Mouse (Mus musculus) T-helper 1 cell (primary cell): Measurements from ENCODE around the gene Bcor.

Experiments used
- in situ Hi-C: fragments of 300-600 bp; cut with MboI, MseI; formaldehyde crosslinking; loops from one replicate; pipeline ENCODE4 v1.15.1; 2025; ENCODE audit warnings: high pct_unique_total_duplicates

Gene Bcor

DNA sequence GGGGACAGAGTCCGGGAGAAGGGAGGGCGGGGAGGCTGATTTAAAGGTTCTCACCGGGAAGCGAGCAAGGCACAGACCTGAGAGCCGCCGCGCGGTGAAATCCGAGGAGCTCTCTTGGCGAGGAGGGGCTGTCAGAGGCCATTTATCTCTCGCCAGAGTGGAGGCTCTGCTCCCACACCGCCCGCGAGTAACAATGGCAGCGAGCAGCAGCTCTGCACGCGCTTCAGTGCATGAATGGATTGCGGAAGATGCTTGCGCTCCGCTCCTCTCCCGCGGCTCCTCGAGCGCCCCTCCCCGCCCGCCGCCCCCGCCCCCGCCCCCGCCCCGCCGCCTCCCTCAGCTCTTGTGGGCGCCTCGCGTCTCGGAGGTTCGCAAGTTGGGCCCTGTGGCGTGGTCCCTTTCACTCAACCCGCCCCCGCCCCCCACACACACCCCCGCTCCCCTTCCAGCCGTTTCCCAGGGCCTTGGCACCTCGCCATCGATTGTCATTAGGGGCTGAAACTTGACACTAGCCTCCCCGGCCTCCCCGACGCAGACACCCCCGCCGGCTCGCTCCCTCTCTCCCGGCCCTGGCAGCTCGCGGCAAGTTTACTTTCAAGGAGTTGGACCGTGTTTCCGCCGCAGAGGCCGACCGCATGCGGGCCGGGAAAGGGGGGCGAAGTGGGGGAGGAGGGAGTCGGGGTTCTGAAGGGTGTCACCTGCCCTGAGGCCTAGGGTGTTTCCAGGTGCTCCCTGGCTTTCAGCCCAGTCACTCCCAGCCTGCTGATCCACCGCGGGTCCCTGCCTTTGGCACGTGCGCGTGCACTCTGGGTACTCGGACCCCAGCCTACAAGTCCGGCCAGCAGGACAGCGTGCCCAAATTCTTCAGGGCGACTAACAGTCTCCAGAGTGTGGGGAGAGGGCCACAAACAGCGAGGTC lies 31.7 kb downstream of the Bcor start:
- in situ Hi-C loops: no loop called here

DNA sequence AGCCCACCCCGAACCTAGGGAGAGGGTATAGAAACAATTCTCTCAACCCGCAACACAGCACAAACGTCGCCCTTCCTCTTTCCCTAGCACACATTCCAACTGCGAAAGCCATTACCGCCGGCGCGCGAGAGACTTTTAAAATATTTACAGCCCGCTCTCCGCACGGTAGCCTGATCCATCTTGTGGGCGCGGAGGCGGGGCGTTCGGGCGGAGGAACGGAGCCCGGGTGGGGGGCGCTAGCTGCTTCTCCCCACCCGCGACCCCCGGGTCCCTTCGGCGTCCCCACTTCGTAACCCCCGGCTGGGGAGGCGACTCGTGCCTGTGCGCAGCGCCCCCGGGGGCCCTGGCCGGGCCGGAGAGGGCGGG lies 32.4 kb downstream of the Bcor start:
- in situ Hi-C loops: no loop called here

DNA sequence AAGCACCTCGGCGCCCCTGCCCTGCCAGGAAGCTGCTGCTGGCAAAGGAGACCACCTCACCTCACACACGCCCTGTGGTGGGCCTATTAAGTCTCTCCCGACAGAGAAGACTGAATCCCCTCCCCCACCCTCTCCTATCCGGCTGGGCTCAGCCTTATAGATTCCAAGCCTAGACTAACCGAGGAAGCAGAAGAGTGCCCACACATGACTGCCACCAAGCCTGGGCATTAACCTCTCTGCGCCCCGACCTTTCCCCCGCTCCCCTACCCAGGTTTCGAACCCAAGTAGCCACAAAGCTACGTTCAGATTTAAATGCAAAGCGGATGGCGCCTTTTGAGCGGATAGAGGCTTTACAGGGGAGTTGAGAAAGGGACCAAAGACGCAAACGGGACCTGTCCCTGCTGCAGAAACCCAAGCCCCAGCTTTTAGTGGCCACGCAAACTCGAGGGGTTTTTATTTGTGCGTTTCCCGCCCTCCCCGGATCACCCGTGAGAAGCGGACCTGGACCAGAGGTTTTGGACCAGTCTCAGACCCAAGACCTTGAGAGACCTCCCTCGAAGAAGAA lies 33.0 kb downstream of the Bcor start:
- in situ Hi-C loops: no loop called here

DNA sequence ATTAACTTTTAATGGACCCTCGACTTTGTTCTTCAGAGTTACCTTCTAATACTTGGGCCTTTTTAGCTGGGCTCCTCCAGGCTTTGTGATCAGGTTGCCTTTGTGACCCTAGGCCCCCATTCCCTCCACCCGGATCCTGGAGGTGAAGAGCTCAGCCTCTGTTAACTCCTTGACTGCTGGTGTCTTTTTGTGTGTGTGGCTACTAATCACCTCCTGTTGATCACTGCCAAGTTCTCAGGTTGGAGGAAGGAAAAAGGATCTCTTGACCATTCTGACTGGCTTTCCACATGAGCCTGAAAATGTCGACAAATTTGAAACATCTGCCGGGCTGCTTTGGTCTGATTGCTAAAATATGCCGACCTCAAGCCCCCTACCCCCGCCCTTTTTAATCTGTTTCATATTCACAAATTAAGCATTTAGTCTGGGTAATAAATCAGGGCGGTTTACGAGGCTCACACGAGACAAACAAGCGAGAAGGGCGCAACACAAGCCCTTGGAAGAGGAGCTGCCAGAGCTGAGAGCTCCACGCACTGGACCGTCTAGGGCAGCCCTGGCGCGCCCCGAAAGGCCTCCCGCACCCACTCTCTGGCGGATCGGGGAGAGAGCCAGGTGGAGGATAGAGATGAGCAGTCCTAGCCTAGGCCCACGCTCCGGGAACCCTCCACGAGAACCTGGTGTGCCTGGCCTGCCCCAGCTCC lies 33.6 kb downstream of the Bcor start:
- in situ Hi-C loops: no loop called here

DNA sequence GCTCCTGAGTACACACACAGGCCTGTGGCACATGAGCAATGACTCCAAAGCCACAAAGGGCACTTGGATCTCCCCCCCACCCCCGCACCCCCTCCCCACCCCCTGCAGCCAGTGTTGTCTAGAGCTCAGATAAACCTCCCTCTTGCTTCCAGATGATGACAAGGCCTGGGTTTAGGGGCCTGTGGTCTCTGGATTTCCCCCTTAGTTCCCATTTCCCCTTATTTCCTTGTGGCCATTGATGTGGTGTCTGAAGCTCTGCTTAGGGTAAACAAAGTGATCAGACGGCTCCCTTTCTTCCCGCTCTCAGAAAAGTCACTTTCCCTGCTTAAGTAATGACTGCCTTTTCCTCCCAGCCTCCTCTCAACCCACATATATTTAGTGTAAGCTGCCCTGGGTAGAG lies 35.6 kb downstream of the Bcor start:
- in situ Hi-C loops: no loop called here

DNA sequence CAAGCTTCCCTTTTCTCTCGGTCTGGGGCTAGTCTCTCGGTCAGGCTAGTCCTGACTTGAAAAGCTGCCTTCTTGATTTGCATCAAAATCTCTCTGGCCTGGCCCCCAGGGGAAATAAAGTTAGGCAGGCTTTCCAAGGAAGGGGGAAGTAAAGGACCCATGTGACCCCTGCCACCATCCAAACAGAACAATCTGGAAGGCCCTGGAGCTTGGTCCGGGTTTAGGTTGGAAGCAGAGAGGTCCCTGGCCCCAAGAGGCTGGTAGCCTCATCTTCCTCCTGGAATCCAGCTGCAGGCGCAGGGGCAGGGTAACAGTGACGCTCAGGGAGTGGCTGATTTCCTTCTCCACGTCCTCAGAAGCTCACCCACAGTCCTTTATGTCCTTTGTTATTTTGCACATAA lies 36.5 kb downstream of the Bcor start:
- in situ Hi-C loops: no loop called here

DNA sequence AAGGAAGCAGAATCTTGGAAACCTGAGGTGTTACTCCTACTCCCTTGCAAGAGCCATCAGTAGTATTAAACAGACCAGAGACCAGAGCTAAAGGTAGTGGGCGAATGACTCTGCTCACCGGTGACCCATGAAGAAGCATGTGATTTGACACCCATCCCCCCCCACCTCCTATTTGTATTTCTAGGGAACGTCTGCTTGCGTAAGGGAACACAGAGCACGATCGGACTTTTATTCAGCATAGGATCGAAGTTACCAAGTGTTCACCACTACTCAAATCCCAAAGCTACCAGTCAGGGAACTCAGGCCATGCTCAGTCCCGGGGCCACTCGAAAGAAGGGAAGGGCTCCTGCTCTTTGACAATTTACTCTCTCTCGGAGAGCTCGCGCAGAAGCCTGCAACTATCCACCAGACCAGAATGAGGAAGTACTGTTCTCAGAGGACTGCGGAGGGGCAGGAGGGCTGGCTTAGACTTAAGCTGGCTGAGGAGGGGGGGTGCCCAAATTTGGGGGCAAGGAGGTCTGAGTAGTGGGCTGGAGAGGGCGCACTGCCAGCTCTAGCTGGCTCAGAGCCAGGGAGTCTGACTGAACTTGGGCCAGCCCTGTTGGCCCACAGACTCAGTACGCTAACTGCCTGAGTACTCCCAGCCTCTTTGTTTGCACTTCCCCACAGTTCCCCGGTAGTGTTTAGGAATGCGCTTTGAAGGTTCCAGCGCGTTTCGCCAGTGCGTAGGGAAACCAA lies 37.4 kb downstream of the Bcor start:
- in situ Hi-C loops: no loop called here

DNA sequence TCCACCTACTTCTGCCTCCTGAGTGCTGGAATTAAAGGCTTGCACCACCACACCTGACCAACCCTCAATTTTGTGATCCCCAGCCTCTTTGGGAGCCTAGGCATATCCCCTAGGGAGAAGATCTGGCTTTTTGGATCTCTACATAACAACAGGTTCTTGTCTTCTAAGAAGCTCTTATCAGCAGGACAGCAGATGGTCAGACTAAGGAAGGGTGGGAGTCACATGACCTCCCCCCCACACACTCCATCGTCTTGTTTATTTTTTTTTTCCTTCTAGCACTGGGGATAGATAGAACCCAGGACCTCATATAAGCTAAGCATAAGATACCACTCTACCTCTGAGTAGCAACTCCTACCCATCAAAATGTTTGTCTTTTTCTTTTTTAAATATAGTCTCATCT lies 40.7 kb downstream of the Bcor start:
- in situ Hi-C loops: no loop called here

DNA sequence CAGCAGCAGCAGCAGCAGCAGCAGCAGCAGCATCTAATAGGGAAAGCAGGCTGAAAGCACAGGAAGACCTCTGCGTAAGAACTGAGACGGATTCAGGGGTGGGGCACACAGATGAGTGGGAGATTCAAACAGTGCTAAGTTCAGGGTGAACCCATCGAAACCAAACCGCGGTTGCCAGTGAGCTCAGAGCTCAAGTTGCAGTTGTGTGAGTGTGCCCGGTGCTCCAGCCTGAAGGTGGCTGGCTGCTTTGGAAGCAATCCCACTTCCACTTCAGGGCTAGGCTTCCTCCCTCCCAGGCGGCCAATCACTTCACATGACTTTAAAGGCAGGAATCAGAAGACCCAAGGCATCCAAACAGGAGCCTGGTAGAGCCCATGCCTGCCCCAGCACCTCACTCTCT lies 44.0 kb downstream of the Bcor start:
- in situ Hi-C loops: no loop called here

DNA sequence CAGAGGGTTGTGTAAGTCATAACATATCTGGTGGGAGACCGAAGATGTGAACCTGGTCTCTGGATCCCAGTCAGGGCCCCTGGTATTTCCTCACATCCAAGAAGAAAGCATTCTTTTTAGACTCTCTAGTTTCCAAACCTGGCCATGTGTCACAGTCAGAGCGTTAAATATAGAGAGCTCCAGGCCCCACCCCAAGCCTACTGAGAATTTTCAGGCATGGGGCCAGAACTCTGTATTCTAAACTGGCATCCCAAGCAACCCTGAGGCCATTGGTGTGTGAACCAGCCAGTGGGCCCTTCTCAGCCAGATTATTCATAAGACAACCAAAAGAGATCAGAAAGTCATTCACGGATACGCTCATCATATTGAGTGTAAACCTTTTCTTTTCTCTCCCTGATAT lies 48.0 kb downstream of the Bcor start:
- in situ Hi-C loops: no loop called here

DNA sequence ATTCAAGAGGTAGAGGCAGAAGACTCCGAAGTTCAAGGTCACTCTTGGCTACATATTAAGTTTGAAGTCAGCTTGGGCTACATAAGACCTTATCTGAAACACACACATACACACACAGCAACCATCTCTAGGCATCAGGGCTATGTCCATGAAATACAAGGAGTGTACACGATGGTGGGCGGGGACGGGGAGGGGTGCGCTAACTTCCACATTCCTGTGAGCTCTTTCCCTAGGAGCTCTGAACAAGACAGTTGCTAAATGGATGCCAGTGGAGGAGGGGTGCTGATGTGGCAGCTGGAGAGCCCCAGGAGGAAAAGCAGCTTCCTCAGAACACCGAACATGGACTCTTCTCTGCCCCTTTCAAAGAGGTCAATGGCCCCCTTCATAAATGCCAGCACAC lies 49.6 kb downstream of the Bcor start:
- in situ Hi-C loops: no loop called here

DNA sequence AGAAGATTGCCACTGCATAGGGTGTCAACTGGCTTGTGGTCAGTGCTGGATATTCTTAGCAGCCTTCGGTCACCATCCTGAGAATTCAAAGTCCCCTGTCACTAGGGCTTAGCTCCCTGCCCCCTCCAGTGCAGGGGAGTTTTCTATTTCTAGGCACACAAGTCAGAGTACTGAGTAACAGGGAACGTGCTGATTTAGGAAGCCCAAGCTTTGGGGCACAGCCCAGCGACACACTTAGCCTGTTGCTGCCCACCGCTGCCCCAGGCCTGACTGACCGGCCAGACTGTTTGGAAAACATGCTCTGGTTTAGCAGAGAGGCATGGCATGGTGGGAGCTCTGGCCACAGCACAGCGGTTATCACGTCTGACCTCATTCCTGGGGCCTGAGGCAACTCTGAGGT lies 54.8 kb downstream of the Bcor start:
- in situ Hi-C loops: no loop called here

DNA sequence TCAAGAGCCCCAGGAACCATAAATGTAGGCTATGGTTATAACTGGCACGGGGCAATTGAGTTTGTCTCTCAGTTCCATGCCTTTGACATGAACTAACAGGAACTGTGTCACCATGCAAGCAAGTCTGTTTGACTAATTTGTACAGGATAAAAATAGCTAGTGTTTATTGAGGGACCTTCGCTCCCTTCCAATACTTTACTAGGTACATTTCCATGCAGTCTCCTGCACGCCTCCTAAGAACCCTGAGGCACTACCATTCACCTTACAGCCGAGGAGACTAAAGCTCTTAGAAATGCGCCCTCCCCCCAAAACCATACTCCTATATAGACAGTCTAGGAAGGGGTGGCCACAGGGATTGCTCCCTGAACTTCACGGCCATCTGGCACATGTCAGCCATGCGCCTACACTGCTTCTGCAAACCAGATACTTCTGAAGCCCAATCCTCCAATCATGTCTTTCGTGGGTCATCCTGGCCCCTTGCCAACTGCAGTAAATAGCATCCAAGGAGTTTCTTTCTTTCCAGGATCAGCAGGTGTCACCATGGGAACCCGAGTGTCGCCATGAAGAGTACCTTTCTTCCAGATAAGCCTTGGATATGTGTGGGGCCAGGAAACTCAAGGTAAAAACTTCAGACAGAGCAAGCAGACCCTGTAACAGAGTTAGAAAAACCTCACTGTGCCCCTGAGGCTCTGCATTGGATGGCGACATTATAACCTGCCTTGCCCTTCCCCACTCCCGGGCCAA lies 63.2 kb downstream of the Bcor start:
- in situ Hi-C loops: no loop called here

DNA sequence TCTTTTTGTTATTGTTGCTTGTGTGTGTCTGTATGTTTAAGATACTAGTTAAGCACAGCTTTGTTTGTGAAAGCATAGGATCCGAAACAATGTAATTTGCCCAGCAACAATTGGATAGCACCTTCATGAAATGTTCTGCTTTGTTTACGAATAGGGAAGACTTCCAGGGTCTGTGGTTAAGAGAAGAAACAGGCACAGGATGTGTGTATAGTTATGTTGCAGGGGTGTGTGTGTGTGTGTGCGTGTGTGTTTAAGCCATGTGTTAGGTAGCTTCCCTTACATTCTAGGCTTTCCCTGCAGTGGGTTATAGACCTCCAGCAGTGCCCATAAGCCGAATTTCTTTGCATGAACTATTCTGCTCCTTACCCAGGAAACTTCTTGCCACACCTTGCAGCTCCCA lies 66.8 kb downstream of the Bcor start:
- in situ Hi-C loops: no loop called here

DNA sequence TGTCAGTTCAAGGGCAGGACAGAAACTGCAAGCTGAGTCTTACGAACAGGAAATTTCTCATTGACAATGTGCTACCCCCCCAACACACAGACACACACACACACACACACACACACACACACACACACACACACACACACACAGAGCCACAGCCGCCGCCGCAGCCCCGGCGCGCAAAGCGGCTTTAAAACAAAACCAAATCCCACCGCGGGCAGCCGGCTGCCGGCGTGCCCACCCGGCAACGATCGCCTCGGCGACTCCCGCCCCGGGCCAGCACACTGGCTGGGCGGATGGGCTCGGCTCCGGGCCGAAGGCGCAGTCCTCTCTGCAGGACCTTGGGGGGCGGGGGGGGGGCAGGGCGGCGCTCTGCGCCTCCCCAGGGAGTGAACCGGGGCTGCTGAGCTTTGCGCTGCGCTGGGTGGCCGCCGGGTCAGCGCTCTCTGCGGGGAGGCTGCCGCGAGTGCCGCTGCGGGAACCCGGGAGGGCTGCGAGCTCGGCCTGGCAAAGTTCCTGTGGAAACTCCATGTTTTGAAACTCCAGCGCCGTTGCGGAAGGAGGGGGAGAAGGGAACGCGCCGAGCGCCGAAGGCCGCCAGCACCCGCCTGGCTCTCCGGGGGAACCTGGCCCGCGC lies 68.6 kb downstream of the Bcor start:
- in situ Hi-C loops: no loop called here

DNA sequence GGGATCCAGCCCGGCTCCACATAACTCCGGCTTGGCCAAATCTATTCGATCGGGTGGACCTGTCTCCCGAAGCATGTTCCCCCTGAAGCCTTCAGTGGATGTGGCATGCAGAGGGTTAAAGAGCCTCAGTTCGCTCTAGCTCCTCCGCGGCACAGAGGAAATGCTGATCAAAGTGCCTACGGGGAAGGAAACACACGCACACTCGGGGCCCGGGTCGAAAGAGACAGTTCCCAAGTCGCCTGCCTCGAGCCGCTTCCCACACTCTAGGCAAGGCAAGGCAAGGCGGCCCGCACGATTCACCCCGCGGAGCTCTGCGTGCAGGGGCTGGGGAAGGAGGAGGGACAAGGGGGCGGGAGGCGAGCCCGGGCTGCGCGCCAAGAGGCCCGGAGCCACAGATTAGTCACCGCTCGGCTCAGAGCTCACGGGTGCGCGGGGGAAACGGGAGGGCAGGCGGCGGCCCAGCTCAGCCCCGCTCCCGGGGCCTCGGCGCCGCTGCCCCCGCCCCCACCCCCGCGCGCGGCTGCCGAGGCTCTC lies 69.2 kb downstream of the Bcor start:
- in situ Hi-C loops: no loop called here

DNA sequence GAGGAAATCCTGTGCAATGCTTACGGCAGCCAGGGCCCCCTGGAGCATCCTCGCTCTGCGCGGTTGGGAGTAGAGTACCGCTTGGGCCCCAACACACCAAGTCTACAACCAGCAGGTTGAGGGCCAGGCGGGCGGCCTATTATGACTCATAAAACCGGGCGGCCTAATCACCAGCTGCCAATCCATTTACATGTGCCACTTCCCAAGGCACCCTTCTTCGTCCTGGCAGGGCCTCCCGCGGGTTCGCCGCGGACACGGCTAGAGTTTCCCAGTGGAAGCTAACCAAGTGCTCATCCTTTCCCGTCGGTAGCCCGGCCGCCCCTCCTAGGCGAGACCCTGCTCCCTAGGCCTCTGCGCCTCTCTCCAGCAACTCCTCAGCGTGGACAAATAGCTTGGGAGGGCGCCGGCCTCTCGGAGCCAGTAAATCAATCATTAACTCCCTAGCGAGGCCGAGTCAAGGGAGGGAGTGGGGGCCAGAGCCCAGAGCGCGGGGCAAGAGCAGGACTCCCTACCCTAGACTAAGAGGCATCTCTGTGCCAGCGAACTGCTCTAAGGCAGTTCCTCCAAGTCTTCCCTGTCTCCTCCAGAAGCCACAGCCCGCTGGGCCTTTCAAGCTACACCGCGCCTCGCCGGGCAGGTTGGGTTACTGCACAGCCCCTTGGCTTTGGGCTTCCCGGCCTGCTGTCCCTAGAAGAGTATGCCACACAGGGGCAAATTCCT lies 69.8 kb downstream of the Bcor start:
- in situ Hi-C loops: no loop called here

DNA sequence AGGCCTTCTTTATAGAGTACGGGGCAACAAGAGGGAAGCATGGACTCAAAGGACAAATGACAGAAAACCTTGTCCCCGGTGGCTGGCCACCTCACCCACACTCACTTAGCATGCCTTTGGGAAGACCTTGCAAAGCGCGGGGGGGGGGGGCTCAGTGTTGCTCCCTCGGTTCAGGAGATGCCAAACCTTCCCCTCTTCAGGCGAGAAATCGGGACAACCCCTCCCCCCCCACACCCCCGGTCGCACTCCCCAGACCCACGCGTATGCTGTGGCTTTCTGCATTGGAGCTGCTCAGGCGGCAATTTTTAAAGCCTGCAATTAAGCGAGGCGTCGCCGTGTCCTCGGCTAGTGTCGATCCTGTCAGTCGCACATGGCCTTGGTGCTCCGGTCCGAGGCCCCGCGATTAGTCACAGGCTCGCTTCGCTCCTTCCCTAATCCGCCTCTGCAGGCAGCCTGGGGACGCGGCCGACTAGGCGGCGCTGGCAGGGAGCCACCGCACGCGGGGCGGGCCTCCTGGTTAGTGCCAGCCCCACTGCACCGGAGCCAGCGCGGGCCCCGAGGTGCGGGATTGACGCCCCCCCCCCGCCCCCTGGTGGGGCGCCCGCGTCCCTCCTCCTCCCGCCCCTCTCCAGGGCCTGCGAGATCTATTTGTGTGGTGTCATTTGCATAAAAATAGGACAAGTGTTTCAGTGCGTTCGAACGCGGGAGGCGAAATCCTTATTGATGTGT lies 70.6 kb downstream of the Bcor start:
- in situ Hi-C loops: loop anchor here (5.0 kb wide), 1 partner anchor 43 kb away; no protein-coding TSS in a partner anchor

DNA sequence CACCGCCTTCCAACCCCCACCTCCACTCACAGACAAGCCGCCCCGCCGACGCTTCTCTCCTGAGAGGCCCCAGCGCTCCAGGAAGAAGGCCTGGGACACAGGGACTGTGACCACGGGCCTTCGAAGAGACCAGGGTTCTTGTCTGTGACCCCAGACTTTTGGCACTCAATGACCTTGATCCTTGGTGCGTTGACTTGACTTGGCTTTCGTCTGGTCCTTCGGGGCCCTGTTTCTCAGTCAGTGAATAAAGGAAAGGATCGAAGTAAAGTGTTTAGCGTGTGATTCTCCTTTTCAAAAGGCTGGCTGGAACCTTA lies 71.2 kb downstream of the Bcor start:
- in situ Hi-C loops: loop anchor here (5.0 kb wide), 1 partner anchor 43 kb away; no protein-coding TSS in a partner anchor
